Mouse (Mus musculus) G1E (cell line): ENCODE data around the gene Ap2a2. TPM values are rescaled to one million over a fixed set of nuclear protein-coding genes. Genes with fewer than 3 reads are reported as not detected.

ENCODE experiments used
- ATAC-seq: 2 replicates; pipeline ENCODE4 v1.8.0; 2016; ENCODE audit warnings: mild to moderate bottlenecking; ENCODE audit not compliant: insufficient number of reproducible peaks, poor library complexity, low FRiP score, severe bottlenecking; ENCODE audit errors: extremely low read depth
- DNase-seq: peaks from one replicate; pipeline ENCODE4 v3.0.0; 2012; ENCODE audit warnings: low spot score
- H3K27me3 ChIP-seq: 2 replicates; pipeline ENCODE4 v1.6.1; 2012; ENCODE audit warnings: mild to moderate bottlenecking, low read length, inconsistent platforms; ENCODE audit not compliant: insufficient read depth
- H3K36me3 ChIP-seq: replicated peaks from 2 replicates; pipeline ENCODE3; 2012; ENCODE audit warnings: mild to moderate bottlenecking, inconsistent platforms
- H3K4me1 ChIP-seq: 2 replicates; pipeline ENCODE4 v1.6.1; 2012; ENCODE audit warnings: low read depth, low read length, inconsistent platforms, mixed read lengths; ENCODE audit not compliant: insufficient read depth
- H3K4me3 ChIP-seq: 2 replicates; pipeline ENCODE4 v1.5.1; 2012; ENCODE audit warnings: low read depth, mild to moderate bottlenecking, inconsistent platforms, low read length, moderate library complexity, mixed read lengths
- H3K9me3 ChIP-seq: replicated peaks from 2 replicates; pipeline ENCODE4 v1.6.1; 2012; ENCODE audit warnings: inconsistent platforms
- CTCF ChIP-seq: IDR thresholded peaks from 2 replicates; pipeline ENCODE4 v1.5.1; 2012; ENCODE audit warnings: low read depth, low read length, inconsistent platforms, mixed read lengths
- GATA1 ChIP-seq: IDR thresholded peaks from 2 replicates; pipeline ENCODE4 v1.6.1; 2012; ENCODE audit warnings: borderline replicate concordance, low read length, inconsistent platforms, mixed read lengths
- GATA2 ChIP-seq: IDR thresholded peaks from 2 replicates; pipeline ENCODE4 v1.6.1; 2012; ENCODE audit warnings: low read depth, low read length, inconsistent platforms, borderline replicate concordance
- POLR2AphosphoS5 ChIP-seq: IDR thresholded peaks from 2 replicates; pipeline ENCODE4 v1.6.1; 2012; ENCODE audit warnings: low read depth, low read length, inconsistent platforms; ENCODE audit not compliant: insufficient replicate concordance
- TAL1 ChIP-seq: conservative IDR thresholded peaks from 2 replicates; pipeline ENCODE4 v1.6.1; 2012; ENCODE audit warnings: low read depth, low read length, inconsistent platforms, mixed read lengths
- polyA plus RNA-seq: library from polyadenylated mRNA; stranded (reverse); fragments of >175 nt; gene quantifications from 2 replicates; pipeline ENCODE4 v1.2.3, GENCODE M21; 2012
- total RNA-seq, 2 experiments: library from RNA; stranded (forward) in 1 of 2; stranded (reverse) in 1 of 2; fragments of 200-1000 nt in 1 of 2; fragments of >200 nt in 1 of 2; fragmentation: Nextera tagmentation in 1 of 2; gene quantifications; 2 replicates each; pipeline ENCODE4 v1.2.3; 2014 to 2017

Gene Ap2a2
- total and polyA plus RNA-seq, 3 experiments: 2.8 to 4.5 (median 3.2) TPM

DNA sequence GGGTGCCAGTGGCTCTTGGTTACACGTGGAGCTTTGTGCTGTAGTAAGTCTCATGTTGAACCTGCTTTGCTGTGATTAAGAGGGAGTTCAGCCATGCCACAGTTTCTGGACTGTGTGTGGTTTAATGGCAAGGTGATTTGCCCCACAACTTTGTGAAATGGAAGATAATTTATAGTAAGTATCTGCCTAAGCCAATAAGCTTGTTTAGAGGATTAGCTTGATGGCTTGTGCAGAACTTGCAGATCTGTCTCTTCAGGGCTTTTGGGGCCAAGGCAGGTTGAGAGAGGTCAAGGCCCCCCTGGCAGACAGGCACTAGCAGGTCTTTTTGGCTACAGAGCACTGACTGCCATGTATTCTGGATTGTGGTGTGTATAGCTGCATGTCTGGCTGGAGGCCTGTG lies 35.0 kb downstream of the Ap2a2 start:
- TF ChIP-seq GATA2: no peak
- TF ChIP-seq GATA1: no peak
- TF ChIP-seq TAL1: no peak
- TF ChIP-seq POLR2AphosphoS5: no peak
- TF ChIP-seq CTCF: no peak
- no peaks in the 10 kb centered on the region for H3K9me3 ChIP-seq
- no peak for ATAC-seq
- no peaks in the 10 kb centered on the region for H3K36me3 ChIP-seq
- no peak for DNase-seq
- H3K4me3 ChIP-seq: no peak overlapping the region
- peaks cover 9% of the 10 kb centered on the region for H3K27me3 ChIP-seq
- no peaks in the 10 kb centered on the region for H3K4me1 ChIP-seq

DNA sequence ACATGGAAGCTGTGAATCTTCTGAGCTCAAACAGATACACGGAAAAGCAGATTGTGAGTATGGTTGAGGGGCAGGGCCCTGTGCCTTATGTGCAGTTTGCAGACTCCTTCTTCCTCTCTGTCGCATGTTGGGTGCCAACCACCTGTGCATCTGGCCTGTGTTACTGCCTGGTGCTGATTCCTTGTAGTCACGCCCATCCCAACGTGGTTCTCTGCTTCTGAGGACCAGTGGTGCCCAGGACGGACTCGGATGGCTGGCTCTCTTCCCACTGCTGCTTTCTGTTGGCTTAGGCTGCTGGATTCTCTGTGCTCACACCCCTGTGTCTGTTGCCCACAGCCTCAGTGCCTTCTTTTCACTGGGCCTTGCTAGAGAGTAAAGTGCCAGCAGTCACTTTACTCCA lies 35.6 kb downstream of the Ap2a2 start:
- no peak for TF ChIP-seq GATA1
- no peak for TF ChIP-seq GATA2
- TF ChIP-seq CTCF: no peak
- no peak for TF ChIP-seq POLR2AphosphoS5
- TF ChIP-seq TAL1: no peak
- ATAC-seq (no peak), DNase-seq (no peak)
- H3K36me3 ChIP-seq: no peaks in the 10 kb centered on the region
- H3K4me3 ChIP-seq: no peak overlapping the region
- no peaks in the 10 kb centered on the region for H3K4me1 ChIP-seq
- H3K27me3 ChIP-seq: peaks cover 9% of the 10 kb centered on the region
- H3K9me3 ChIP-seq: no peaks in the 10 kb centered on the region

DNA sequence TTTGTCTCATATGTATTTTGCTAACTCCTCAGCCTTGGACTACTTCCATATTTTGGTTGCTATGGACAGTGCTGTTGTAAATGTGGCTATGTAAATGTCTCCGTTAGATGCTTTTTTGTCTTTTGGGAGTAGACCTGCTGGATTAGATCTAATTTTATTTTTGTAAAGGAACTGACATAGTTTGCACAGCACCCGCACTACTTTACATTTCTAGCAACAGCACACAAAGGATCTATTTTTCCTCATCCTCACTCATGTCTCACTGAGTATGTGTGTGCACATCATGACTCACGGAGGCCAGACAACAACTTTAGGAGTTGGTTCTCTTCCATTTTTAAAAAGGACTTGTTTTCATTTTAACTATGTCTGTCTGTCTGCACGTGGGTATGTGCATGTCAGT lies 45.7 kb downstream of the Ap2a2 start:
- Histone ChIP-seq H3K4me3 (no peak overlapping the region), H3K4me1 (no peaks in the 10 kb centered on the region; the same call in 1 of the 2 replicates), H3K27me3 (peaks cover 11% of the 10 kb centered on the region), H3K9me3 (no peaks in the 10 kb centered on the region), H3K36me3 (no peaks in the 10 kb centered on the region)
- no peak for DNase-seq
- ATAC-seq: no peak
- no peak for TF ChIP-seq CTCF
- TF ChIP-seq GATA2: no peak
- TF ChIP-seq GATA1: no peak
- TF ChIP-seq TAL1: no peak
- no peak for TF ChIP-seq POLR2AphosphoS5

DNA sequence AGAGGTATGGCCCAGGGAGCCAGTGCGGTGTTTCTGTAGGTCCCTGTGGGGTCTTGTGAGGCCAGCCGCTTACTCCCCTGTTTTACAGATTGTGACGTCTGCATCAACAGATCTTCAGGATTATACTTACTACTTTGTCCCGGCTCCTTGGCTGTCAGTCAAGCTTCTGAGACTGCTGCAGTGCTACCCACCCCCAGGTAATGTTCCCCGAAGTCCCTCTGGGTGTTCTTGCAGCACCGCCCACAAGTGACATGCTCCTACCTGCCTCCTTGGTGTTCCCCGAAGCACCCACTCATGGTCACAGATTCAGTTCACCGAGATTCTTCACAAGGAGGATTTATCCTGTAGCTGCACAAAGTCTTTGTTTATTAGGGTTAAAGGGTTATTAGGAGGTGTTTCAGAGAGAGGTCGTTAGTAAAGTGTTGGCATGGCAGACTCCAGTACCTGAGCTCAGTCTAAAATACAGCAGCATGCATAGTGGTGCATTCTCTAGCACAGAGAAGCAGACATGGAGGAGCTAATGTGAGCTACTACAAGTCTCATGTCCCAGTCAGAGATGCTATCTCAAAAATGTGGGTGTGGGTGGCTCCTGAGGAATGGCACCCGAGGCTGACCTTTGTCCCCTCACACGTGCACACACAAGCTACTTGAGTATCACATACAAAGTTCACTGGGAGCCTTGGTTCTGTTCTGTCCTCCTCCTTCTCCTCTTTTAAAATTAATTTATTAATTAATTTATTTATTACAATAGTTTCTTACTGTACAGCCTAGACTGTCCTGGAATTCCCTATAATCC lies 47.9 kb downstream of the Ap2a2 start:
- H3K27me3 ChIP-seq: peaks cover 20% of the 10 kb centered on the region
- no peaks in the 10 kb centered on the region for H3K9me3 ChIP-seq
- H3K4me3 ChIP-seq: no peak overlapping the region
- no peaks in the 10 kb centered on the region; the same call in 1 of the 2 replicates for H3K4me1 ChIP-seq
- TF ChIP-seq POLR2AphosphoS5: no peak
- no peak for TF ChIP-seq TAL1
- no peak for TF ChIP-seq CTCF
- TF ChIP-seq GATA1: no peak
- no peak for TF ChIP-seq GATA2
- H3K36me3 ChIP-seq: no peaks in the 10 kb centered on the region
- ATAC-seq (no peak), DNase-seq (no peak)

DNA sequence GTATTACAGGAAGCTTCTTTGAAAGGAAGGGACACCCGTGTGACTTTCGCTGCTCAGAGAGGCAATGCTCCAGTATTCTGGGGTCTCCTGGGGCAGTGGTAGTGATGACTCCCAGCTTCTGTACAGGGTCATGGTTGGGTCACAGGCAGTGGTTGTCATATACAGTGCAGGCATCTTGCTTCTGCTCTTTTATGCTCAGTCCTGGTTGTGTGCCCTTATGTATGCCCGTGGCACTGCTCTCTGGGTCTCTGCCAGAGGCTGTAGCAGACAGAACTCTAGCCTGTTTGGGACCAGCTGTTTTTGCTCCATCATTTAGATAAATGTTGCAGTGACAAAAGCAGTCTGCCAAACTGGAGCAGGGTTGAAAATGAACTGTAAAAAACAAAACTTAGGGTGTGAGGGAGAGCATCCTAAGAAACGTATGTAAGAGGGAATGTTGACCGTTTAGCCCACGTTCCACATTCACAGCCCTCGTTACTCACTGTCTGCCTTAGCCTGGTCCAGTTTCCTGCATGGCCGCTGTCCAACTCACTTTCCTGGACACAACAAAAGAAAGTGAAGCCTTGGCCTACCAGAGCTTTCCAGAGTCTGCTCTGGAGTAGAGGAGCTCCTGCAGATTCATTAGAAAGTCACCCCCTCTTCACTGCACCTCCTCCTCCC lies 49.9 kb downstream of the Ap2a2 start:
- Histone ChIP-seq H3K27me3 (peaks cover 14% of the 10 kb centered on the region), H3K36me3 (no peaks in the 10 kb centered on the region), H3K4me1 (no peaks in the 10 kb centered on the region; the same call in 1 of the 2 replicates), H3K4me3 (no peak overlapping the region), H3K9me3 (no peaks in the 10 kb centered on the region)
- ATAC-seq (no peak), DNase-seq (no peak)
- TF ChIP-seq TAL1 (no peak), GATA2 (no peak), CTCF (no peak), GATA1 (no peak), POLR2AphosphoS5 (no peak)

DNA sequence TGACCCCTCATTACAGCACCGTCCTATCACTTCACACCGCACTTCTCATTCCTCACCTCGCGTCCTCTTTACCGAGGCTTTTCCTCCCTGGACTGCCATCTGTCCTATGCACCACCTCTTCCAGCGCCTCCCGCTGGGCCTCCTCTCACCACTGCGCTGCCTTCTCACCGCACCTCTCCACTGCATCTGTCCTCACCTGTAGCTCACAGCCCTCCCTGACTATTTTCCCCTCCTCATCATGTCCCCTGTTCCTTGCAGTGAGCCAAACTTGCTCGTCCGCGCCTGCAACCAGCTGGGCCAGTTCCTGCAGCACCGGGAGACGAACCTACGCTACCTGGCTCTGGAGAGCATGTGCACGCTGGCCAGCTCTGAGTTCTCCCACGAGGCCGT lies 50.4 kb downstream of the Ap2a2 start:
- DNase-seq: no peak
- H3K27me3 ChIP-seq: peaks cover 14% of the 10 kb centered on the region
- no peaks in the 10 kb centered on the region for H3K9me3 ChIP-seq
- no peaks in the 10 kb centered on the region for H3K36me3 ChIP-seq
- no peak for ATAC-seq
- TF ChIP-seq GATA1 (no peak), GATA2 (no peak)
- H3K4me3 ChIP-seq: no peak overlapping the region
- no peaks in the 10 kb centered on the region; the same call in 1 of the 2 replicates for H3K4me1 ChIP-seq
